Mouse (Mus musculus) cerebellum, adult 11 months (tissue): ENCODE measurements at regions not wholly inside any gene's neighbourhood (a gene's known extent, or its start where the extent isn't known, plus 50 kb on each side); places are given as distances from the start of the nearest gene placed in this dataset.

Experiments
- DNase-seq: peaks from one replicate; pipeline ENCODE4 v3.0.0; 2022

DNA sequence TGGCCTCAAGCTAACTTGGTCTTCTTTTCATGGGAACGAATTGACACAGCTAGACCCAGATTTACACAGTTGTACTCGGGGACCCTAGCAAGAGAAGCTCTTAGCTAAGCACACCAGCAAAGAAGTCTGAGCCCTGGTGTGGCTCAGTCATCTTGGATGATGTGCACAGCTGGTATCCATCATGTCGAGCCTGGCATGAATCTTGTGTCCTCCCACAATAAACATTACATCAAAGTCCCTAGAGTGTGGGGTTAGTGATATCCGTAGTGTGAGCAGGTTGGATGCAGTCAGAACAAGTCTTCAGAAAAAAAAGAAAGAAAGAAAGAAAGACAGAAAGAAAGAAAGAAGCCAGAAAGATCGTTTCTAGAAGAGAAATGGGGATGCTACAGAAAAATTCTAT lies 52.1 kb upstream of the Hmcn1 start:
- no peak for DNase-seq

DNA sequence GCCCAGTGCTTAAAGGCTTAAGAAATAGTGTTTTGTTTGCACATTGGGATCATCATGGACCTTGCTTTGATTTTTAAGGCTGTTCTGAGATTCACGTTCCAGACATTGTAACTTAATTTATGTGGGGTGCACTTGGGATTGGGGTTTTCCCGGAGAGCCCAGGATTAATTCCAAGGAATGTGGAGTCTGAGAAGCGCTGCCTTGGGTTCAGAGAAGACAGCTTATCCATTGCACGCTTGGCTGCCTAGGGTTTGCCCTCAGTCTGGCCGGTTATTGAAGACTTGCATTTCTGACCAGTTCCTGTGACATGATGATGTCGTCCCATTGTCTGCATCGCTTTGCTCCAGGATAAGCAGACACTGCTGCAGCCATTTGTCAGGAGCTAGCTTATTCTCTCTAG lies 53.4 kb upstream of the Hmcn1 start:
- DNase-seq, result no peak

DNA sequence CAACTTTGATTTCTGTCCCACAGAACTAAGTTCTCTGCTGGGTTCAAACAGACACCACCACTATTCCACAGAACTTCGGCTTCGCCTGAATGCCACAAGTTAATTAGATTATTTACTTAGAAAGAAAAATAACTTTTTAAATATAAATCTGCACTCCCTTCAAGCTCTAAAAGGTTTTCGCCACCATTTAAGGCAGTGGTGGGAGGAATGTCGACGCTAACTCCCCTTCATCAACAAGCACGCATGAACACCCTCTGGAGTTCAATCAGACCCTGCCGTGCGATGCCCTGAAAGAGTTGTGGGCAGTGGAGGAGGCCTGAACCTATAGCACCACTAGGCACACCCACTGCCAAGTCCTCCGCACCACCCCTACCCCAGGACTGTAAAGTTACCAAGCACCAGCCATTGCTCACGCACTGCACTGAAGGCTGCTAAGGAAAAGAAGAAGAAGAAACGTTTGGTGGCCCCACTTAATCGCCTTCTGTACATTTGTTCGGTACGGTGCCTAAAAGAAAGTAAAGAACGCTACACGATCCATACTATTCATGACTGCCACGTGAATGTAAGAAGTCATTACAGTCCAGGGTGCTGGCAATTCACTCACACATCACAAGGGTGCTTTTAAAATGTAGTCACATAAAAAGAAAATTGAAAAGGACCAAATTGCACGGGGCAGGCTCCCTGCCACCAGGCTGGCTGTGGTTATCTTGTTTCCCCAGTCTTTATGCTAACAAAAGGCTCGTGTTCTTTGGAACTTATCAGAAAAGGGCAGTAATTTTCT lies 56.7 kb upstream of the Hmcn1 start:
- DNase-seq, result no peak

DNA sequence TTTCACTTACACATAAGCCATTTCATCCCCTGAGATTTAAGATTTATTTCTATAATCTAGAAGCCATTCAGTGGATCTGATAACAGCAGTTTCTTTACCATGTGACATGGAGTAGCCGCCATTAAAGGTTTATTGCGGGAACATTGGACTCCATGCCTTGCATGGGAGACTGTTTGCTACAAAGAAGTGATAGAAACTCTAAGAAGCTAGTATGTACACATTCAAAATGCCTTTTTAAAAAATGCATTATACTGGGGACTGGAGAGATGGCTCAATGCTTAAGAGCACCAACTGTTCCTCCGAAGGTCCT lies 57.2 kb upstream of the Hmcn1 start:
- DNase-seq, result no peak

DNA sequence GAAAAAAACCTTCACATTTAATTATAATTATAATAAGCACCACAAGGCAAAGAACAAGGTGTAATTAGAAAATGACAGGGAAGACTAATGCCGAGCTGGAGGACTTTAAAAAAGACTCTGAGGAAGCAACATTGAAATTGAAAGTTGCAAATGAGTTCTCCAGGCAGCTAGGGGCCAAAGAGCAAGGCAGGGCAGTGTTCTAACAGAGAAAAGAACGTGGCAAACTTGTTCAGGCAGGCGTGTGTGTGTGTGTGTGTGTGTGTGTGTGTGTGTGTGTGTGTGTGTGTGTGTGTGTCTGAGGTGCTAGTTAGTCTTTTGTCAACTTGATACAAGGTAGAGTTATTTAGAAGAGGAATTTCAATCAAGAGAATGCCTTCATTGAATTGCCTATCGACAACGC lies 60.0 kb upstream of the Hmcn1 start:
- DNase-seq, result no peak

DNA sequence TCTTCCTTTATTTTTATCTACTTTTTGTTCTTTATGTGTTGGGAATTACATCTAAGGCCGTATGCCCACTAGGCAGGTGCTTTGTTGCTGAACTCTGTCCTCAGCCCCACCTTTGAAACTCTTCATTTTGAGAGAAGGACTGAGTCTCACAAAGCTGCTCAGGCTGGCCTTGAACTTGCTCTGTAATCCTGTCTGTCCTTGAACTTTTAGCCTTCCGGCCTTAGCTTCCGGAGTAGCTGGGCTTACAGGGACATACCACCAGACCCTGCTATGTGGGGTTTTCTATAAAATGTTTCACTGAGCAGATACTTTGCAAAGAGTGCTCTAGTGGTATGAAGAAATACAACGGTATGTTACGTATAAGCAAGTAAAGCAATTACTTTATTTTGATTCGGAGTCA lies 62.2 kb upstream of the Hmcn1 start:
- no peak for DNase-seq

DNA sequence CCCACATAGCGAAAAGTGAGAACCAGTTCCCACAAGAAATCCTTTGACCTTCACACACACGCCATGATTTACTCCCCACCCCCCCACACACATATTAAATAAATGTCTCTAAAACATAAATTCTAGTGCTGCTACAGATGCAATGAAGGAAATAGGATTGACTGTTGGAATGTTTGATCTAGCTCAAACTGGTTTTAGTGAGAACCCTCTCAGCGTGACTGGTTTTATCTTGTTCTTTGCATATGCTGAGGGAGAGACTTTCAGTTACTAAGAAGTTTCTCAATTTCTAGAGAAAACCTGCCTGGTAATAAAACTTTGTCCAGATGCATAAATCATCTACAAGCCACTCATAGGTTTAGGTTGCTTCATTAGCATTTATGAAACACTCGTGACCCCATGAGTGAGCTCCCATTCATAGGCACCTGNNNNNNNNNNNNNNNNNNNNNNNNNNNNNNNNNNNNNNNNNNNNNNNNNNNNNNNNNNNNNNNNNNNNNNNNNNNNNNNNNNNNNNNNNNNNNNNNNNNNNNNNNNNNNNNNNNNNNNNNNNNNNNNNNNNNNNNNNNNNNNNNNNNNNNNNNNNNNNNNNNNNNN lies 66.4 kb upstream of the Hmcn1 start:
- DNase-seq, result no peak

DNA sequence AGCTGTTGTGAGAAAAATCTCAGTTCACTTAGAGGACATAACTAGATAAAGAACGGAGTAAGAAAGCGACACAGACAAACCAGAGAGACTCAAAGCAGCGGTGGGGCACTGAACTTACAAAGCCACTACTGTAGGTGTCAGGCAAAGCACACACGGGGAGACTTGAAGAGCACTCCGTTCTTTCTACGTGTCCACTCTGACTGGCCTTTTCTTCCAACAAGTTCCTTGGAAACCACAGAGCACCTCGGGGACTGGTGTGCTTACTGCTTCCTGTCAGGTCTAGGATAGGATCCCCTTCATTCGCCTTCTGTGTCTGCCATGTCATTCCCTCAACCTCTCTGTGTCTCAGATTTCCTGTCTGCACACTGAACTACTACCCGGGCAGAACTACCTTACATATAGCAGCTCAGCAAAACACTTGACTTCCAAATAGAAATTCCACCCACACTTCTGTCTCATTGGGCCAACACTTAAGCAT lies 71.9 kb upstream of the Hmcn1 start:
- no peak for DNase-seq

DNA sequence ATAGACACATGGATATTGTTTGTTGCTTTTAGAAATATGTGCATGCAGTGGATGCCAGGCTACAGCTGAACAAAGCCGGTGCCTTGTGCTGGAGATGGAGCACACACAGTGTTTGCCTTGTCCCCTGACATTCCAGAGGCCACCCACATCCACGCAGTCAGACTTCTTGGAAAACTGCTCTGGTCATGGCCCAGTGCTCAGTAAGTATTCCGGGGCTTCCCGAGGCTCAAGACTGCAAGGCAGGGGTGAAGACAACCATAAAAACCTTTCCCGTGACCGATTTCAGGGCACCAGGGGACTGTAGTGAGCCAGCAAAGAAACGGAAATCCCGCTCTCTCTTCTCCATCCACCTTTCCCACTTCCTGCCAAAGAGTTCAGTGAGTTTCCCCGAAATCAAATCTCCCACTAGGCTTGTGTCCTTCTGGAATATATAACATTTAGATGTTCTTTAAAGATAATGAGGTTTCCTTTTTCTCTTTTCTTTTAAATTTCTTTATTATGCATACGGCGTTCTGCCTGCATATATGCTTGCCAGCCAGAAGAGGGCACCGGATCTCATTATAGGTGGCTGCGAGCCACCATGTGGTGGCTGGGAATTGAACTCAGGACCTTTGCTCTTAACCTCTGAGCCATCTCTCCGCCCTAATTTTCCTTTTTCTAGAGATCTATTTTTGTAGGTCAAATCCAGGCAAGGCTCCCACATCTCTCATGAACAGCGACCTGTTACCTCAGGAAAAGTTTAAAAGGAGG lies 73.3 kb upstream of the Hmcn1 start:
- no peak for DNase-seq

DNA sequence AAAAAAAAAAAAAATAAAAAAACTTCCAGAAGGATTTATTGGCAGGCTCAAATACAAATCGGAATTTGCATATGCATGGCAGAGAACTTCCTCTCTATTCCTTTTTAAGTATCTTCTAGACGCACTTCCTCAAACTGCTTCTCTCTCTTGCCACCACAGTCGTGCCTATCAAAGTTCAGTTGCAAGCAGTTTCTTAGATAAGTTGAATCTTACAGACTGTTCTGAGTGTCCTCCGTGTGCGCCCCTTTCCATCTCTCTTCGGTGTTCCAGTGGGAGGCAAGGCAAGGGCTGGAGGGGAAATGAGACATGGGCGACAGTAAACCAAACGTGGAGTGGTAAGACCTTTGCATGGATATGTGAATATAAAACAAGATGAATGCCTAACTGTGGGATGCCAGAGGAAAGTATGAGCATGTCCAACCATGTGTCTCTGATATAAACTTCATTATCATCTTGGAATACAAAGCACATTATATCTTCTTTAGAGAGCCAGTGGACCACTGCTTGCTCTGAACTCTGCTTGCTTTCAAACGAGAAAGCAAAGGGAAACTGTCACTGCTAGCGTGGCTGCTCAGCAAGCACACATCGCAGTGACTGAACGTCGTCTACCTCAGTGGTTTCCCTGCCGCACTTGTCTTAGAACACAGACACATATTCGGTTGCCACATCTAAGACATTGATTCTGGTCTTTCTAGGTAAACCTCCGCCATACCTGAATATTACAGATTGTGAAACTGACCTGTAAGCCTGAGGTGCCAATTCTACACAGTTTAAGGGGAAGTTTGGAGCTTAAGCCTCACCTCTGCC lies 81.5 kb upstream of the Hmcn1 start:
- DNase-seq, result no peak

DNA sequence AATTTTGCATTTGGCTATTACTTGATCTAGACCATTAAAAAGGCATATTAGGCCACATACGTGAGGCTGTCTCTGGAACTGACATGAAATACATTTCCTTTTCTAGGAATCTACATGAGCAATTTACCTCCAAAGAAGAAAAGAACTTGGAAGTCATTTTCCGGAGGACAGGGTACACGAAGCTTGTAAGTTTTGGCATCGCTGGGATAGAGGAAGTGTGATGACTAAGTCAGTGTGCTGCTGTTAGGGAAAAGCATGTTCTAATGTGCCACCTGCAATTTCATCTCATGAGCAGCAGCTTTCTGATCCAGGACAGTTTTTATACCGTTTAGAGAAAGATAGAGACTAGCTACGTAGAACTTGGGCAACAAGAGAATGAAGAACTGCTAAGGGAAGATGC lies 82.3 kb upstream of the Hmcn1 start:
- no peak for DNase-seq

DNA sequence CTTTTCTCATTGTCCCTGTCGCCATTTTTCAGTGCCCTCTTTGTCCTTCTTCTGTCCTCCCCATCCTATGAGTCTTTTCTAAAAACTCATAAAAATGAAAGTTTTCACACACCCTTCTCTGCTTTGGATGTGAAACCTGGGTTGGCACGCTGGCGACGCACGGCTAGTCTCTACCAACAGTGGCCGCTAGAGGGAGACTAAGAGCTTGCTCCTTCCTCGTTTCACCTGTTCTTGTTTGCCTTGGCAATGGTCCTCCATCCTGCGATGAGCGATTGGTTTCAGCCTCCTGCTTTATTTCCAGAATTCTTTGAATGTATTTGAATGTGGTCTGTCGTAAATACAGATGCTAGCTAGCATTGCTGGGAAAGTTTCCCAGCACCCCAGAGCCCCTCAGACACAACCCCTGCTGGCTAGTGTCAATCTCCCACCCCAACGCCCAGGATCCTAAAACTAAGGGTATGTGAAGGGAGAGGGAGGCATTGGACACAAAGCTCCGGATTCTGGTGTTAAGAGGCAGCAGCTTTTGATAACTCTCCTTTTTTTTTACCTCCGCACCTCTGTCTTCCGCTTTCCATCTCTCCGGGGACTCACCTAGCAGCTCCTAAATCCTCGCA lies 85.8 kb upstream of the Hmcn1 start:
- peak; percentile 40 for DNase-seq

DNA sequence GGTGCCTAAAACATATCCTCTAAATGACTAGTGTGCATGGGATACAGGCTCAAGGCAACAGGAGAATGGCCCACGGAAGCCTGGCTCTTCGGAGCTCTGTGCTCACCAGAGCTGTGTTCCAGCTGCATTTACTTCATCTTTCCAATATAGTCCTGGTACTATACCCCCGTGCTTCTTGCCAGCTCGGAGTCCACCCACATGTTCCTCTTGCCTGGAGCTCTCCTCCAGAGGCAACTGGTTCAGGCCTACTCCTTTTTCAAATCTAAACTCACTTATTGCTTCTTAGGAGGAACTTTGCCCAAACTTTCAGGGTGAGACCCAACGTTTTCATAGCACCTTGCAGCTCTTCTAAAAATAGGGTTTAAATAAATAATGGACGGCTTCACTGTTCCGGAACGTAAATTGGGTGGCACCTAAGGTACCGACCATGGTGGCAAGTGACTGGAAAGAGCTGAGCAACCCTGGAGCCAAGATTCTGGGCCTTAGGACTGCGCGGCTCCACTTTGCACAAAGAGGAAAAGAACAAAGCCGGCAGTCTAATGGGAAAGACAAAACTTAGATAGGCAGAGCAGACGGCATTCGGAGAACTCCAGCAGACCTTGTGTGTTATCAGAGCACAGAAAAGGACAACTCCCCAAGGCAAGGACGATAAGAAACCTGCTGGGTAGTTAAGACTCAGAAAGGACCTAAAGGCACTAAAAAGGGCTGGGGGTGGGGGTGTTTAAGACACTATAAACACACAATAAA lies 86.6 kb upstream of the Hmcn1 start:
- DNase-seq, result no peak

DNA sequence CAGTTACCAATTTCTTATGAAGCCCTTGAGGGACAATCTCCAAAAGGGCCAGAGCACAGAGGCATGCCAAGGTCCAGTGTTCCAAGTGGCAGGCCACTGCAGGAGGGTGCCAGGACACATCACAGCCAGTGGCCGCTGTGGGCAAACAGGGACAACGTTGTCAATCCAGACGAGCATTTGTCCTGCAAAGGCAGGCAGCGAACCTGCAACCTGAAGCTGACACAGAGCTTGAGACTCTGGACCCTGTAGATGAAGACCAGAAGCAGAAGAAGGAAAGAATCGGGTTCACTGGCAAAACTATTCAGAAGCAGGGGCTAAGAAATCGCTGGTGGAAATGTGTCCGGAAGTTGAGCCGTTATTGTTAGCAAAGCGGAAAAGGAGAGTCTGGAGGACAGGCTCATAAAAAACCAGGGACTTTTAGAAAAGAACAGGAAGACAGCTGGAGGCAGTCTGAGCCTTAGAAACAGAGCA lies 87.3 kb upstream of the Hmcn1 start:
- no peak for DNase-seq

DNA sequence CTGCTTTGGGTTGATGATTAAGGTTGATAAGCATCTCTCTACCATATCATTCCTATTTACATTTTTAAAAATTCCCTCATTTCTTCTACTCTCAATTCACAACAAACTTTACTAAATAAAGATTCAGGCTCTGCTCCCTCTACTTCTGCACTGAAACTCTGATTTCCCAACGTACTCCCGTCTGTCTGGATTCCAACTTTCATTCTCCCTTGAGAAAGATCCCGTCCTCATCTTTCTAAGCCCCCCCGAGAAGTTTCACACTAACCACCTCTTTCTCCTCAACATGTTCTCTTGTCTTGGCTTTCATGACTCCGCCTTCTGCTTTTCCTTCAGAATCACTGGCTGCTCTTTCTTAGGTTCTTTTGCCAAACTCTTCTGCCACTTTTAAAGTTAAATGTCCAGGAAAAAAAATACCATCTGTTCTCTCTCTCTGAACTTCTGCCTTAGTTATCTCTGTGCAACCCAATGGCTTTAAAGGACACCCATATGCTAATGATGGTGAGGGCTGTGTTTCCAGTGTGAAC lies 89.3 kb upstream of the Hmcn1 start:
- DNase-seq, result no peak

DNA sequence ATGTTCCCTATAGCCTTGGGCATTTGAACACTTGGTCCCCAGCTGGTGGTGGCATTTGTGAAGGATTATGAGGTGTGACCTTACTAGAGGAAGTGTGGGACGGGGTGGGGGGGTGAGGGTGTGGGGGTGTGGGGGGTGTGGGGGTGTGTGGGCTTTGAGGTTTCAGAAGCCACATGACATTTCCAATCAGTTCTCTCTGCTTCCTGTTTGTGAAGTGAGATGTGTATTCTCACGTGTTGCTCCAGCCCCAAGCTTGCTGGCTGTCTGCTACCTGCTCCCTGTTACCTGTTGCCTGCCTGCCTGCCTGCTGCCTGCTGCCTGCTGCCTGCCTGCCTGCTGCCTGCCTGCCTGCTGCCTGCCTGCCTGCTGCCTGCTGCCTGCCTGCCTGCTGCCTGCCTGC lies 90.6 kb upstream of the Hmcn1 start:
- DNase-seq, result no peak

DNA sequence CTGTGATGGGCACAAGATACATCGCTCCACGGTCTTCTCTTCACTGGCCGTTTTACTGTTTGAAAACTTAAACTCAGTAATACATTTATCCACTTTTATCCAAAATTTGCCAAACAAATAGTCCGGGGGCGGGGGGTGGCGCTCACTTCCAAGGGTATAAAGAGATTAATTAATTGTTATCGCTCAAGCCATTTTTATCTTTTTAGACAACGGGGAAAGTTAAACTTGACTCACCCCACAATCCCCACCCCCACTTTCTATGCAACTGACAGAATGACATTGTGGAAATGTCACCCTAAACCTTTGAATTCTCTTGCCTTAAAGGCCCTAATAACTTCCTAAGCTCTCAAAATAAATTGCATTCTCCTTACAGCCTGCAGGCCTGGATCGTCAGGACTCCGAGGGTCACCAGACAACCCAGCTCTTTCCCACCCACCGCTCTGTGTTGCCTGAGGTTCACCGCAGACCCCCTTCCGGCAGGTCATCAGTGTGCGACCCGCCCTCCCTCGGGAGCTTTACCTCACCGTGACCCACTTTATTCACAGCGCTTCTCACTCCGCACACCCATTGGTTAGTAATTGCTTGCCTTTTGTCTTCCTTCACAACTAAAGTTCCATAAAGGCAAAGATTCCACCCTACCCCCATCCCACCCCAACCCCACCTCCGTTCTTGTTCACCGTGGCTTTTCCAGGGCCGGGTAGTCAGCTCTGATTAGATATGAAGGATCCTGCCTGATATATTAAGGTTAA lies 93.0 kb upstream of the Hmcn1 start:
- no peak for DNase-seq

DNA sequence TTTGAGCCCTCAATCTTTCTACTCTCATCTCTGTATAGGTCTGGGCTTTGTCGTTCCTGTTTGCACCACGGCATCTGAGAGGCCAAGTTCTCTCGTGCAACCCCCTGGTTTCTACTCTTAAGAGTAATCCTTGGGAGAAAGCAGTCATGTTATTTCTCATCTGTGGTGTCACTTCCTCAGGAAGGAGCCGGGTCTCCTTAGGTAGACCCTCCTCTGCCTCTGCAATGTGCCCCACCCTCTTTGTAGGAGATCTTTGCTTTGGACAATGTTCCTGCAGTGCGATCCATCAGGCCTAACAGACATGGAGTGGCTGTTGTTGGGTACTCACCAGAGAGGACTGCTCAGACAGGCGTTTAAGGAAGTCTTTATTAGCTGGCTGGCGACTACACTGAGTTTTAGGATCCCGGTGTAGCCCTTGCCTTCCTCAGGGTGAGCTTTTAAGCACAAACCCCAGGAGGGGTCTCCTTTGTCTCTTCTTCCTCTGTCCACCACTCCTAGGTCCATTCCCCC lies 94.0 kb upstream of the Hmcn1 start:
- no peak for DNase-seq

DNA sequence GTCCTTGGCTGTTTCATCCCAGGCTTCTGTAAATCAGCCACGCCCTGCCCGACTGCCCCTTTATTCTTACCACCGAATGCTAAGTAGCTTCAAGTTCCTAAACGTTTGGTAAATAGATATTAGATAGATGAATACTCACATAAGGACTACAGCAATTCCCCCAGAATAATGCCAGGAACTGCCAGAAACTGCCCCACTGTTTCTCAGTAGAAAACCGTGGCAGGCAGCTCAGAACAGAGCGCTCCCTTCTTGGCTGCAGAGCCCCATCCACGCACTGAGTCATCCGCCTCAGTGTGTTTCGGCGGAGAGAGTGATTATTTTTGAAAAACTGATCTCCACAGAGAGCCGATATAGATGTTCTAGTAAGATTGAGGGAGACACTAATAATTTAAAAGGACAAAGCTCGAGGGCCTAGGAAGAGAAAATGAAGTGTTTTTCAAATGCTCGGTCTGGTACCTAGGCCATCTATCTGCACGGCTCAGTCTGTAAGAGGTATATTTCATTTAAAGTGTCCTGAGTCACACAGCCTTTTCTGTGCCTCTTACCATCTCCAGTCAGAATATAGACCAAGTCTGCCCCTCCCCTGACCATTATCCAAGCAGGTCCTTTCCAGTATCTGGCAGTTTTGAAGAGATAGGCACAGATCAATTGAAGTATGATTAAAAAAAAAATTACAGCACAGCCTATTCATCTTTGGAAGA lies 94.4 kb upstream of the Gm47985 start:
- DNase-seq, result no peak

DNA sequence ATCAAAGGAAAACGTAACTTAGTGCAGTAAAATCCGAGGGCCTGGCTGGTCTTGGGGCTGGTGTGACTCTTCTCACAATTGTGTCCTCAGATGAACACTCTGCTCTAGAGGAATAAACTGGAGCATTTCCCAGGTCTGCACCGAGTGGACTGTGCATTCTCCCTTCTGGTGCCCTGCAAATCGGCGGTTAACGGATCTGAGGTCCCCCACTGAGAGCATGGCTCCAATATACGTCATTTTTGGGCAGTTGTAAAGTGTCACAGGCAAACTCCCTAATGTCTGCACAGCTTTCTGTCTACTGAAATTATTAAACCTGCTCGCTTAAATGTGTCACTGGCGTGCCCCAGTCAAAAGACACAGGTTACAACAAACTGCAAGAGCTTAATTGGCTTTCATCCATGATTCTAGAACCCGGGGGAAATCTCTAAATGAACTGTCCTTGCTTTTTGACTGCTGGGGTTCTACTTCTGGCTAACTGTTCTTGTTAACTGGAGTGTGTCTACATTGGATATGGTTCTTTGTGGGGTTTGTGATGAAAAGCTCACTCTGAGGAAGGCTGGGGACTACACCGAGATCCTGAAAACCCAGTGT lies 93.7 kb upstream of the Gm47985 start:
- no peak for DNase-seq
